Mouse (Mus musculus) mature B cell (primary cell): ENCODE data around the gene Rassf2.

Experiments
- in situ Hi-C: fragments of 300-500 bp; cut with MboI; formaldehyde crosslinking; loops from 2 replicates; pipeline ENCODE4 v1.14.3; 2019

Rassf2 gene

DNA sequence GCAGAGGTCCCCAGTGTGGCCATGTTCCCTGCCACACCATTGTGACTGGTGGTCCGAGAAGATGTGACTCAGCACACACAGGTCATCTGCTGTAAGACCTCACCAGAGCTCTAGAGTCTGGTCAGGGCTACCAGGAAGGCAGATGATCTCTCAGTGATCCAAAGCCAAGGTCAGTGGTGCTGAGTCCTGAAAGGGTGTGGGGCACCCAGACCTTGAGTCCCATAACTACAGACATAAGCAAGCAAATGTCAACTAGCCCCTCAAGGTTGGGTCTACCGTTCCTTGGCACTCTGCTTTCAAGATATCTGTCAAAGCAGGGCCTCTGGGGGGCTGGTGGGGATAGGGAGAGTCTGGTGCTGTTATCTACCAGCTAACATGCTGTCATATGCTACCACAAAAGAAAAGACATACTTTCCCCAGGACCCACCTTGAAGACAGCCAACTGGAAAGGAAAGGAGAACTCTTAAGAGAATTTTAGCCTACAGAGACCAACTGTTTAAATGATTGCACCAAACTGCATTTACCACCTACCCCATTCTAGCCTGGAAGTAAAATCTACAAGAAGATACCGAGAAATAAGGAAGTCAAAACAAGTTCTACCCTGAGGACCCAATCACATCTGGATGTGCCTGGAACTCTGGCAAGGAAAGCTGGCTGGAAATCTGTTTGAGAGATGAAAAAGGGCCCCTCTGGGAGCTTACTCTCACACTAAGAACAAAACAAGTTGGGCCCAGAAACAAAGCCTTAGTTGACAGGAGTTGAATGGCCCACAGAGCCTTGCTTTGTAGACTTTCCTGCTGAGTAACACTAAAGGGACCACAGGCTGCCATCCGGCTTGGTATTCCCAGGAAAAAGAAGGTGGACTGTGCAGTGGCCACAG, 4.8 kb upstream of the Rassf2 start:
- in situ Hi-C loops, result no loop called here

DNA sequence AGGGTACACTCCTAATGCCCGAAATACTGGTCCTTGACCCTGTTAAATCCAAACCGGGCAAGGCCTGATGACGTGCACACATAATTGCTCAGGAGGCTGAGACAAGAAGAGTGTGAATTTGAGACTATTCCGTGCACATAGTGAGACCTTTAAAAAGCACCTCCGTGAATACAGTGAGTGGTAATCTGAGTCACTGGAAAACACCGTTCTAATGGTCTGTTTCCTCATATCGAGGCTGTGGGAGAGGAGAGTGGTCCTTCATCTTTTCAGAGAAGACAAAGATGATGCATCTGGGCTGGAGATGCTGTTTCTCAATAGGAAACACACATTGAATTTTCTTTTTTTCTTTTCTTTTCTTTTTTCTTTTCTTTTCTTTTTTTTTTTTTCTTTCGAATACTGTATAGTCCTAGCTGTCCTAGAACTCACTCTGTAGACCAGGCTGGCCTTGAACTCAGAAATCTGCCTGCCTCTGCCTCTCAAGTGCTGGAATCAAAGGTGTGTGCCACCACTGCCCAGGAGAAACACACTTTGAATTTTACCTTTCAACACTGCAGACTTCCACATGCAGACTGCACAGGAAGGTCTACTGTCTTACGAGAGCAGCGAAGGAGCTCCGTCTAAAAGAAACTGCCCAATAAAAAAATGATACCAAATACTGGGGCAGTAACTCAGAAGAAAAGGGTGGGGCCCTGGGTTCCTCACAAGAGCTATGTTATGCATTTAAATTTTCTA, 1.5 kb upstream of the Rassf2 start:
- in situ Hi-C loops, result no loop called here

DNA sequence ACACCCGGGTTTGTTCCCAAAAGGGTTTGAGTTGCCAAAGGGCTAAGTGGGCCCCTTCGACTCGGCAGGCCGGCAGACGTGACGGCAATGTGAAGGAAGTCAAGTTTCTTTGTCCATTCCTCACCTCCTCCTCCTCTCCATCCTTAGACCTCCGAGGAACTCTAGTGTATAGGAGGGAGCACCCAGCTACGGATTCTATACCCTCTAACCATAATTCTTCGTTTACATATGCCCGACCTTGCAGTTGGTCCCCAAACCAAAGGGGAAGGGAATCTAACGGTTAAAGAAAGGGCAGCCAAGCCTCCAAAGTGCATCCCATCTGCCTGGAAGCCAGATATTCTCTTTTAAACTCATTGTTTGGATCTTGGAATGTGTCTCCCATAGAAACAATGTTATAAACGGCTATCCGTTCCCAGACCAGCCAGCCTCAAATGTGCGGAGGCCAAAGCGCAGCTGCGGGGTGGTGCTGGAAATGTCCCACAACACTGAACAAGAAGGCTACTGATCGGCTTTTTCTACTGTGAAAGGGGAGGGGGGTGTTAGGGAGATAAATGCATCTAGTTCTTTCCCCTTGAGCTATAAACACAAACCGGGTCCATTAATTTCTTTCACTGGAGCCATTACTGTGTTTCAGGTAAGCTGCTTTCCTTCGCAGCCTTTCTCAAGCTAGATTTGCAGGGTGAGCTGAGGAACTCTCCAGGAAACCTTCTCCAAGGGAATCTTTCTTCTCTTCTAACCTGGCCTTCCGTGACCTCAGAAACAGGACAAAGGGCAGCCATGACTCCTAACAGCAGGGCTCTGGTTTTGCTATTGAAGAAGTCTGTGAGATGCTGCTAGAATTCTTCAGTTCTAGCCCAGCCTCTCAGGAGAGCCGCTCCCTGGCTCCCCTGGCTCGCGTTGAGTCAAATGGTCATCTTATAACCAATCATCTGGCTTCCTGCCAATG, 633 bp upstream of the Rassf2 start:
- in situ Hi-C loops, result no loop called here

GRCm38 (mm10) chr2:132028894-132029605, 1.0 kb downstream of the Rassf2 start:
- in situ Hi-C loops, result no loop called here

- in situ Hi-C loops, result no loop called here
Measured at GRCm38 (mm10) chr2:132028107-132028506, 2.0 kb downstream of the Rassf2 start.

DNA sequence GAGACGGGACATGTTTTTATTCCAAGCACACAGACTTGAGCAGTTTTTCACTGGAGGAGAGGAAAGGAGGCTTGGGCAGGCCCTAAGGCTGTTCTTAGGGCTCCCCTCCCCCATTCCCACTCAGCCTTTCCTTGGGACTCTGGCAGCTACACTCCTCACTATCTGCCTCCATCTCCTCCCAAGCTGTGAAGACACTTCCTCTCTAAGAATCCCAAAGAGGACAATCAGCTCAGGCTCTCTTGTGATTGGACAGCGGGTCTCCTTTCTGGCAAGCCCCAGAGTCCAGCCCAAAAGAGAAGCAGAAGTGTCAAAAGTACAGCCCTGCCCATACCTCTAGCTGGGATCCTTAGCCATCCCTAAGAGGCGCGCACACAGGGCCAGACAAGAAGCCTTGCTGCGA, 2.7 kb downstream of the Rassf2 start:
- in situ Hi-C loops, result no loop called here

GRCm38 (mm10) chr2:132024028-132024427, 6.0 kb downstream of the Rassf2 start:
- in situ Hi-C loops, result no loop called here

- in situ Hi-C loops, result no loop called here
Measured at GRCm38 (mm10) chr2:132022621-132023020, 7.4 kb downstream of the Rassf2 start.

- in situ Hi-C loops, result no loop called here
Measured at GRCm38 (mm10) chr2:132021616-132022015, 8.4 kb downstream of the Rassf2 start.

DNA sequence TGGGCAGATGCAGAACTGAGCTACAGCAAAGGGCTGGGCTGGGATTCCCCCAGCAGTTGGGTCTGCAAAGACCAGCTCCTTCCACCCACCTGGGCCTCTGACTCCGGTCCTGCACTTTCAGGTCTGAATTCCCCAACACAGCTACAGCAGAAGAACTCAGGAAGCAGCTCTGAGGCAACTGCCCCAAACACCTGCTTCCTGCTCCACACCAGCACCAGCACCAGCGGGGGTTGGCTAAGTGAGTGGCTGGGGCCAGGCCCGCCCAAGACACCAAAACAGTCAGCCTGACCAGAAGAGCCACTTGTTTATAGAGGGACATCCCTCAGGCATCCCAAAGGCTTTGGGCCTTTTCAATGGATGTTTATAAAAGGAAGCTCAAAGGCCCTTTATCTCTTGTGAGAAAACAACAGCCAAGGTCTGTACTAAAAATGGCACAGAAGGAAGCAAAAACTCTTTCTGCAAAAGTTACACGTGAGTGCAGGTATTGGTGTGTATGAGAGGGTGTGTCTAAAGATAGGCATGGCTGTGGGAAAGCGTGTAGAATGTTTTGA, 9.0 kb downstream of the Rassf2 start:
- in situ Hi-C loops, result no loop called here

DNA sequence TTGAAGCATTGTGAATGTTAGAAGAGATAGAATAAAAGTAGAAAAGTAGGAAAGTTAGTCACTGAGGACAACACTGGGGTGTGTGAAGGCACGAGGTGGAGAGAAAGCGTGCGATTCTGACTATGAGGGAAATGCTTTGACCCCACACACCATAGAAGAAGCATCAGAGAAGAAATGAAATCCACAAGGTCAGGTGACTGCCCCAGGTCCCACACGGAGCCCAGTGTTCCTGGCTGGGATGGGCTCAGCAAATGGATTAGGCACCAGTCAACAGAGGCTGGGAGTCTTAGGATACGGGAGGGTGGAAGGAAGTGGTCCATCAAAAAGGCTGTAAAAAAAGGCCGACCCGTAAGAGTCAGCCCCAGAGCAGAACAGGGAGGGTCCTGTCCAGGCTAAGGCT, 9.6 kb downstream of the Rassf2 start:
- in situ Hi-C loops, result no loop called here

DNA sequence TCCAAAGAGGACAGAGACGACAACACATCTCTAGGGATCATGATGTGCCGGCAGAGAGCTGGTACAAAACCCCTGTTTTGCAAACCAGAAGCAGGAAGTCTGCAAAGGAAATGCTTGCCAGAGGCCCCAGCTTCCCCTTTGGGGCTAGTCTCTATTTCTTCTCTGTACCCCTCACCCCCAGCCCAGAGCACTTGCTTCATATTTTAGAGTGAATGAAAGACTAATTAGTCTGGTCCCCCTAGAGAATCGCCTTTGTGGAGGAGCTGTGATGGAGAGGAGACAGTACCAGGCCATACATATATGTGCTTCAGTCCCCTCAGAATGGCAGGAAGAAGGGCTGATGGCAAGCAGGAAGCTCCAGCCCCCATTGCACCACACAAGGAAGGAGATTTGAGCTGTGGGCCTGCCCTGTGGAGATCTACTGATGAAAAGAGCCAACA, 10.7 kb downstream of the Rassf2 start:
- in situ Hi-C loops, result no loop called here

DNA sequence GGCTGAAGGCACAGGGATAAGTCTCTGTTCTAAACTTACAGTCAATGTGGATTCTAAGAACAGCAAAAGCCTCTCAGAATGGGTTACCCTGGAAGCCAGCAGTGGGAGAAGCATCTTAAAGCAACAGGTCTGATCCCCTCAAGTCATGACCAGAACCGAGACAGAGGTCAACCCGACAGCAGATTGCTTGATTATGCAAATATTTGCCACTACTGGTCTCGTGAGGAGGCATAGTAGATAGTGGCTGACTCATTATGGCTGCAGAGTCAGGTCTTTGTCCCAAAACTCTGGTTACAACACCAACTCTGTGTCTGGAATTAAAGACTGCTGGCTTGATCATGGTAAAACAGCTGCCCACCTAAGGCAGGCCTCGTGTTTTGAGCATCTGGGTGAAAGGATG, 11.9 kb downstream of the Rassf2 start:
- in situ Hi-C loops, result no loop called here

DNA sequence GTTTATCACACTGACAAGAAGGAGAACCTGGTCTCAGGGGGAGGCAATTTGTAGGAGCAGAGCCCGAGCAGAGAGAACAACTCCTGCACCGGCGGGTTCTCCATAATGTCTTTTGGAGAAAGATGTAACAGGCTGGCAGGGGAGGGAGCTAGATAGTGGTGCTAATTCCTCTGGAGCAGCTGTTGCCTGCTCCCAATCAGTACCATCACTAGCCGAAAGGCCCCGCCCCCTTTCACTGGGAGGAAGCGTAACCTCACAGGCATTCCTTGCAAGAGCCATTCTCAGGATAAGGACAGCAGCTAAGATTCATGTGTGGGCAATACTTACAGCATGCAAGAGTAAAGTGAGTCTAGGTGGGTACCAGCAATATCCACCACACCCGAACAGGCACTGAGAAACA, 12.4 kb downstream of the Rassf2 start:
- in situ Hi-C loops, result no loop called here

GRCm38 (mm10) chr2:132016034-132016433, 14.0 kb downstream of the Rassf2 start:
- in situ Hi-C loops, result no loop called here

GRCm38 (mm10) chr2:132013152-132013551, 16.9 kb downstream of the Rassf2 start:
- in situ Hi-C loops, result no loop called here

- in situ Hi-C loops, result no loop called here
Measured at GRCm38 (mm10) chr2:132010781-132011180, 19.3 kb downstream of the Rassf2 start.

- in situ Hi-C loops, result no loop called here
Measured at GRCm38 (mm10) chr2:132008186-132008585, 21.9 kb downstream of the Rassf2 start.

- in situ Hi-C loops, result no loop called here
Measured at GRCm38 (mm10) chr2:132007475-132007819, 22.6 kb downstream of the Rassf2 start.

- in situ Hi-C loops, result no loop called here
Measured at GRCm38 (mm10) chr2:132006561-132007474, 23.2 kb downstream of the Rassf2 start.
